Mouse (Mus musculus) CH12.LX (cell line): ENCODE data around the gene Stk32c.

ENCODE experiments used
- CTCF ChIP-seq, 2 experiments: IDR thresholded peaks in 1 of 2; conservative IDR thresholded peaks in 1 of 2; 2 replicates each; pipeline ENCODE4 v1.5.1; 2011 to 2012; ENCODE audit warnings: low read depth in 2 of 2, low read length in 2 of 2, improper control_type of control experiment in 1 of 2, inconsistent platforms in 1 of 2, mild to moderate bottlenecking in 1 of 2, moderate library complexity in 1 of 2
- HCFC1 ChIP-seq: IDR thresholded peaks from 2 replicates; pipeline ENCODE4 v1.6.1; 2012; ENCODE audit warnings: low read depth, mild to moderate bottlenecking, inconsistent platforms, low read length, improper control_type of control experiment

DNA sequence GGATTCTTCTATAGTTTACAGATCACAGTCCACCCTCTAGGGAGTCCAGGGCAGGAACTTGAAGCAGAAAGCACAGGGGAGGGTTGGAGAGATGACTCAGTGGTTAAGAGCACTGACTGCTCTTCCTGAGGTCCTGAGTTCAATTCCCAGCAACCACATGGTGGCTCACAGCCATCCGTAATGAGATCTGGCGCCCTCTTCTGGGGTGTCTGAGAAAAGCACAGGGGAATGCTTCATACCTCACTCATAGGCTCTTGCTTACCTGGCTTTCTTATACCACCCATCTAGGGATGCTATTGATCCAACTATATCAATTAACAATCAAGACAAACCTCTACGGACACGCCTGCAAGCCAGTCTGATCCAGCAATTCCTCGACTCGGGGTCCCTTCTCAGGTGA is 21.5 kb downstream of the Stk32c start:
- no peak for TF ChIP-seq HCFC1
- TF ChIP-seq CTCF (conservative IDR thresholded peaks at IDR 0.05 in 1 of 2, IDR thresholded peaks at IDR 0.05 in 1 of 2; ENCODE audit: low read depth in 2 of 2, low read length in 2 of 2) = peak in 1 of 2 experiments; percentile 39; a peak in 2 of 4 replicates
